Mouse (Mus musculus) kidney, adult 11 months (tissue): ENCODE measurements around the gene Scgb2a2.
"Not testable (repeated sequence)": the region's sequence is repeated elsewhere in the genome, so short reads cannot be mapped to it uniquely, and the experiment has no call there.

Experiments
- DNase-seq: peaks from one replicate; pipeline ENCODE4 v3.0.0; 2022

The Scgb2a2 gene

GRCm38 (mm10) chr19:9847262-9847661 lies at the start of gene Scgb2a2:
TSS of gene Scgb2a2 (plus strand) at chr19:9847562.
- DNase-seq, result no peak

- DNase-seq, result peak; percentile 26
Measured at GRCm38 (mm10) chr19:9836581-9837340, 10.6 kb upstream of the Scgb2a2 start.

GRCm38 (mm10) chr19:9837341-9837715 lies 10.0 kb upstream of the Scgb2a2 start:
- no peak for DNase-seq

- DNase-seq, result not testable (repeated sequence)
Measured at GRCm38 (mm10) chr19:9849368-9850075, 2.2 kb downstream of the Scgb2a2 start.

GRCm38 (mm10) chr19:9860821-9861220 lies 13.5 kb downstream of the Scgb2a2 start:
- DNase-seq, result not testable (repeated sequence)

- no peak for DNase-seq
Measured at GRCm38 (mm10) chr19:9864856-9865255, 17.5 kb downstream of the Scgb2a2 start.

- no peak for DNase-seq
Measured at GRCm38 (mm10) chr19:9865466-9865865, 18.1 kb downstream of the Scgb2a2 start.

- DNase-seq, result no peak
Measured at GRCm38 (mm10) chr19:9878186-9878835, 30.9 kb downstream of the Scgb2a2 start.

- no peak for DNase-seq
Measured at GRCm38 (mm10) chr19:9886348-9886747, 39.0 kb downstream of the Scgb2a2 start.

GRCm38 (mm10) chr19:9886771-9887170 lies 39.4 kb downstream of the Scgb2a2 start:
- no peak for DNase-seq

- DNase-seq, result no peak
Measured at GRCm38 (mm10) chr19:9896067-9896466, 48.7 kb downstream of the Scgb2a2 start.

- DNase-seq, result no peak
Measured at GRCm38 (mm10) chr19:9898339-9899066, 51.1 kb downstream of the Scgb2a2 start.

- peak; percentile 98 for DNase-seq
Measured at GRCm38 (mm10) chr19:9899072-9899779, 51.9 kb downstream of the Scgb2a2 start, which contains the start of gene Incenp. TSS of gene Incenp (minus strand) at chr19:9899551.

- no peak for DNase-seq
Measured at GRCm38 (mm10) chr19:9899780-9900146, 52.4 kb downstream of the Scgb2a2 start.

GRCm38 (mm10) chr19:9900696-9901095 lies 53.3 kb downstream of the Scgb2a2 start:
- DNase-seq, result not testable (repeated sequence)
